Mouse (Mus musculus): ENCODE results near the gene Stxbp4. TPM values are rescaled to one million over a fixed set of nuclear protein-coding genes. Genes with fewer than 3 reads are reported as not detected.

Gene Stxbp4
- polyA plus RNA-seq, 1 experiment from 2014 or later = 36.5 TPM

- Histone ChIP-seq H3K9ac (ENCODE audit: low read length) (no peak overlapping the region), H3K36me3 (ENCODE audit: control insufficient read depth, insufficient read depth, low read length) (no peaks in the 10 kb centered on the region), H3K4me2 (no peak overlapping the region), H3K4me1 (ENCODE audit: control insufficient read depth, insufficient read depth, low read length) (no peaks in the 10 kb centered on the region), H3K4me3 (ENCODE audit: low read depth, low read length) (no peak overlapping the region), H3K27me3 (ENCODE audit: control insufficient read depth, insufficient read depth, low read length) (no peaks in the 10 kb centered on the region), H3K27ac (ENCODE audit: low read depth, low read length) (no peak overlapping the region), H3K9me3 (ENCODE audit: control insufficient read depth, low read length) (no peaks in the 10 kb centered on the region)
- ATAC-seq (ENCODE audit: low FRiP score) = no peak
- 71% methylated on average over 10 of the region's 10 CpGs for WGBS
- DNase-seq (ENCODE audit: low spot score, missing footprints) = no peak
Measured at GRCm38 (mm10) chr11:90464046-90464595, 173.8 kb downstream of the Stxbp4 start.

- no peaks in the 10 kb centered on the region for H3K36me3 ChIP-seq (ENCODE audit: control insufficient read depth, insufficient read depth, low read length)
- no peak overlapping the region for H3K27ac ChIP-seq (ENCODE audit: low read depth, low read length)
- H3K4me1 ChIP-seq (ENCODE audit: control insufficient read depth, insufficient read depth, low read length) = no peaks in the 10 kb centered on the region
- H3K9ac ChIP-seq (ENCODE audit: low read length) = no peak overlapping the region
- H3K4me3 ChIP-seq (ENCODE audit: low read depth, low read length) = no peak overlapping the region
- H3K27me3 ChIP-seq (ENCODE audit: control insufficient read depth, insufficient read depth, low read length) = no peaks in the 10 kb centered on the region
- ATAC-seq (ENCODE audit: low FRiP score) (no peak), DNase-seq (ENCODE audit: low spot score, missing footprints) (no peak)
- no peak overlapping the region for H3K4me2 ChIP-seq
- WGBS = 86% methylated on average over 3 of the region's 3 CpGs
- H3K9me3 ChIP-seq (ENCODE audit: control insufficient read depth, low read length) = no peaks in the 10 kb centered on the region
Measured at GRCm38 (mm10) chr11:90460458-90460857, 177.4 kb downstream of the Stxbp4 start.

- ATAC-seq (ENCODE audit: low FRiP score) = no peak
- Histone ChIP-seq H3K36me3 (ENCODE audit: control insufficient read depth, insufficient read depth, low read length) (no peaks in the 10 kb centered on the region), H3K4me3 (ENCODE audit: low read depth, low read length) (no peak overlapping the region), H3K27me3 (ENCODE audit: control insufficient read depth, insufficient read depth, low read length) (no peaks in the 10 kb centered on the region), H3K9ac (ENCODE audit: low read length) (no peak overlapping the region), H3K4me2 (no peak overlapping the region), H3K4me1 (ENCODE audit: control insufficient read depth, insufficient read depth, low read length) (no peaks in the 10 kb centered on the region), H3K27ac (ENCODE audit: low read depth, low read length) (no peak overlapping the region), H3K9me3 (ENCODE audit: control insufficient read depth, low read length) (no peaks in the 10 kb centered on the region)
- 74% methylated on average over 3 of the region's 3 CpGs for WGBS
- DNase-seq (ENCODE audit: low spot score, missing footprints) = no peak
Measured at GRCm38 (mm10) chr11:90452134-90452533, 185.8 kb downstream of the Stxbp4 start.

- H3K4me3 ChIP-seq (ENCODE audit: low read depth, low read length) = no peak overlapping the region
- WGBS = 83% methylated on average over 5 of the region's 5 CpGs
- no peak overlapping the region for H3K27ac ChIP-seq (ENCODE audit: low read depth, low read length)
- no peak overlapping the region for H3K9ac ChIP-seq (ENCODE audit: low read length)
- H3K27me3 ChIP-seq (ENCODE audit: control insufficient read depth, insufficient read depth, low read length) = no peaks in the 10 kb centered on the region
- ATAC-seq (ENCODE audit: low FRiP score) (no peak), DNase-seq (ENCODE audit: low spot score, missing footprints) (no peak)
- H3K36me3 ChIP-seq (ENCODE audit: control insufficient read depth, insufficient read depth, low read length) = no peaks in the 10 kb centered on the region
- no peaks in the 10 kb centered on the region for H3K4me1 ChIP-seq (ENCODE audit: control insufficient read depth, insufficient read depth, low read length)
- H3K9me3 ChIP-seq (ENCODE audit: control insufficient read depth, low read length) = no peaks in the 10 kb centered on the region
- H3K4me2 ChIP-seq = no peak overlapping the region
Measured at GRCm38 (mm10) chr11:90451506-90451905, 186.4 kb downstream of the Stxbp4 start.

- H3K36me3 ChIP-seq (ENCODE audit: control insufficient read depth, insufficient read depth, low read length) = no peaks in the 10 kb centered on the region
- no peak overlapping the region for H3K4me3 ChIP-seq (ENCODE audit: low read depth, low read length)
- no peaks in the 10 kb centered on the region for H3K4me1 ChIP-seq (ENCODE audit: control insufficient read depth, insufficient read depth, low read length)
- no peak overlapping the region for H3K9ac ChIP-seq (ENCODE audit: low read length)
- no peaks in the 10 kb centered on the region for H3K9me3 ChIP-seq (ENCODE audit: control insufficient read depth, low read length)
- H3K27ac ChIP-seq (ENCODE audit: low read depth, low read length) = no peak overlapping the region
- 81% methylated on average over 2 of the region's 2 CpGs for WGBS
- DNase-seq (ENCODE audit: low spot score, missing footprints) = no peak
- ATAC-seq (ENCODE audit: low FRiP score) = no peak
- H3K27me3 ChIP-seq (ENCODE audit: control insufficient read depth, insufficient read depth, low read length) = no peaks in the 10 kb centered on the region
- H3K4me2 ChIP-seq = no peak overlapping the region
Measured at GRCm38 (mm10) chr11:90442462-90442861, 195.4 kb downstream of the Stxbp4 start.

GRCm38 (mm10) chr11:90440851-90441250 is 197.0 kb downstream of the Stxbp4 start:
- H3K4me3 ChIP-seq (ENCODE audit: low read depth, low read length) = no peak overlapping the region
- DNase-seq (ENCODE audit: low spot score, missing footprints) (no peak), ATAC-seq (ENCODE audit: low FRiP score) (no peak)
- no peaks in the 10 kb centered on the region for H3K9me3 ChIP-seq (ENCODE audit: control insufficient read depth, low read length)
- no peak overlapping the region for H3K9ac ChIP-seq (ENCODE audit: low read length)
- WGBS = 71% methylated on average over 3 of the region's 3 CpGs
- no peak overlapping the region for H3K27ac ChIP-seq (ENCODE audit: low read depth, low read length)
- no peaks in the 10 kb centered on the region for H3K4me1 ChIP-seq (ENCODE audit: control insufficient read depth, insufficient read depth, low read length)
- no peak overlapping the region for H3K4me2 ChIP-seq
- no peaks in the 10 kb centered on the region for H3K27me3 ChIP-seq (ENCODE audit: control insufficient read depth, insufficient read depth, low read length)
- H3K36me3 ChIP-seq (ENCODE audit: control insufficient read depth, insufficient read depth, low read length) = no peaks in the 10 kb centered on the region

- H3K9ac ChIP-seq (ENCODE audit: low read length) = no peak overlapping the region
- no peak overlapping the region for H3K4me3 ChIP-seq (ENCODE audit: low read depth, low read length)
- WGBS = 73% methylated on average over 5 of the region's 5 CpGs
- no peaks in the 10 kb centered on the region for H3K27me3 ChIP-seq (ENCODE audit: control insufficient read depth, insufficient read depth, low read length)
- ATAC-seq (ENCODE audit: low FRiP score) (no peak), DNase-seq (ENCODE audit: low spot score, missing footprints) (no peak)
- no peaks in the 10 kb centered on the region for H3K36me3 ChIP-seq (ENCODE audit: control insufficient read depth, insufficient read depth, low read length)
- H3K9me3 ChIP-seq (ENCODE audit: control insufficient read depth, low read length) = no peaks in the 10 kb centered on the region
- H3K4me1 ChIP-seq (ENCODE audit: control insufficient read depth, insufficient read depth, low read length) = no peaks in the 10 kb centered on the region
- H3K4me2 ChIP-seq = no peak overlapping the region
- no peak overlapping the region for H3K27ac ChIP-seq (ENCODE audit: low read depth, low read length)
Measured at GRCm38 (mm10) chr11:90438768-90439167, 199.1 kb downstream of the Stxbp4 start.

Other genes starting within 250 kb of the Stxbp4 start
- gene Hlf, start 247.2 kb downstream of the Stxbp4 start, polyA plus RNA-seq (2014; fragmentation: Nextera tagmentation; extraction: Ambion mirVana) = 2.0 and 2.2 TPM in 2 replicates
- gene Cox11, start 89 bp upstream of the Stxbp4 start, polyA plus RNA-seq (2014; fragmentation: Nextera tagmentation; extraction: Ambion mirVana) = 24.6 and 26.4 TPM in 2 replicates
- gene Tom1l1, start 50.3 kb upstream of the Stxbp4 start, polyA plus RNA-seq (2014; fragmentation: Nextera tagmentation; extraction: Ambion mirVana) = 17.4 and 18.7 TPM in 2 replicates

All from midbrain, embryonic 11.5 days (tissue).